ENCODE assay signal across 9 mouse cellular contexts in genomic region chr1:171006905-171007304, GRCm38 (mm10). TPM values are rescaled to one million over a fixed set of nuclear protein-coding genes. Genes with fewer than 3 reads are reported as not detected.
DNase-seq lines count a peak whose midpoint lies in the region; ATAC-seq and TF ChIP-seq lines count a peak whose summit lies in the region.
"Had no signal": no experiment of that assay in that cellular context is flagged by ENCODE, and none has a peak within 500 bp of the region (broad histone marks: within the 10 kb centered on the region; RNA-seq: fewer than 3 reads in every experiment).

No protein-coding gene starts in this region.

- H3K9me3 ChIP-seq in liver, embryonic 12.5 days (replicated peaks), result no peaks in the 10 kb centered on the region
- H3K9me3 ChIP-seq in ES-Bruce4 (replicated peaks; ENCODE audit: control insufficient read depth, insufficient read depth, low read length, poor library complexity, severe bottlenecking), result peaks cover 8% of the 10 kb centered on the region

- no peak overlapping the region for H3K27ac ChIP-seq in liver, embryonic 12.5 days
- H3K27ac ChIP-seq in ES-Bruce4 (ENCODE audit: insufficient read depth, low read length), result no peak overlapping the region
- H3K27ac ChIP-seq: hindbrain, embryonic 14.5 days had no signal

- TF ChIP-seq CTCF in ES-Bruce4 (IDR thresholded peaks at IDR 0.05; ENCODE audit: low read depth, low read length), result peak; percentile 71

- no peaks in the 10 kb centered on the region for H3K4me1 ChIP-seq in liver, embryonic 12.5 days
- H3K4me1 ChIP-seq in ES-Bruce4 (ENCODE audit: control insufficient read depth, insufficient read depth, low read length), result no peaks in the 10 kb centered on the region

- no peaks in the 10 kb centered on the region for H3K27me3 ChIP-seq in liver, embryonic 12.5 days (replicated peaks)
- no peaks in the 10 kb centered on the region for H3K27me3 ChIP-seq in ES-Bruce4 (ENCODE audit: control insufficient read depth, insufficient read depth, low read length, poor library complexity, severe bottlenecking)

- H3K4me3 ChIP-seq in liver, embryonic 12.5 days, result no peak overlapping the region
- no peak overlapping the region for H3K4me3 ChIP-seq in ES-Bruce4 (ENCODE audit: low read depth, low read length)

- H3K4me2 ChIP-seq in liver, embryonic 12.5 days, result no peak overlapping the region
- H3K4me2 ChIP-seq: hindbrain, embryonic 14.5 days had no signal

- no peak for TF ChIP-seq EP300 in ES-Bruce4 (IDR thresholded peaks at IDR 0.05; ENCODE audit: insufficient read depth, low read depth, low read length)

- DNase-seq in liver, result peak; percentile 35
- peak; percentile 75 for DNase-seq in ZHBTc4 (ENCODE audit: low read depth, low spot score)
- peak; percentile 9 for DNase-seq in mesoderm, embryonic 11.5 days (ENCODE audit: low read depth, low spot score)
- no peak for DNase-seq in cerebellum, postnatal 36 days
- no peak for DNase-seq in cerebellum, adult 11-12 months
- DNase-seq: adrenal gland, postnatal 25 days had no signal

- H3K36me3 ChIP-seq in liver, embryonic 12.5 days, result no peaks in the 10 kb centered on the region
- H3K36me3 ChIP-seq in ES-Bruce4 (ENCODE audit: control insufficient read depth, insufficient read depth, low read length, poor library complexity, severe bottlenecking), result no peaks in the 10 kb centered on the region

- no peak for ATAC-seq in liver, embryonic 12.5 days

- WGBS in liver, embryonic 12.5 days (ENCODE audit: insufficient replicate concordance), result 68% methylated on average over 2 of the region's 2 CpGs

- TF ChIP-seq POLR2A in ES-Bruce4 (IDR thresholded peaks at IDR 0.05; ENCODE audit: insufficient read depth, low read length), result no peak

- no peak overlapping the region for H3K9ac ChIP-seq in liver, embryonic 12.5 days
- H3K9ac ChIP-seq in ES-Bruce4 (ENCODE audit: low read depth, poor library complexity, severe bottlenecking), result no peak overlapping the region
- H3K9ac ChIP-seq: hindbrain, embryonic 14.5 days had no signal

RNA-seq across cellular contexts. Expression of gene Fcgr4, which starts 11.8 kb away (rescaled TPM):
- 1.3 and 2.0 TPM in 2 replicates for polyA plus RNA-seq in liver, embryonic 12.5 days (2016; fragmentation: Nextera tagmentation; extraction: Ambion mirVana)
- polyA plus RNA-seq in ES-Bruce4 (2011; ENCODE audit: insufficient read depth, insufficient read length, low read depth, missing spikeins), result not detected in 2 replicates

RNA-seq across cellular contexts. Expression of gene Fcgr2b, which starts 30.6 kb away (rescaled TPM):
- 1.7 and 1.9 TPM in 2 replicates for polyA plus RNA-seq in liver, embryonic 12.5 days (2016; fragmentation: Nextera tagmentation; extraction: Ambion mirVana)
- polyA plus RNA-seq in ES-Bruce4 (2011; ENCODE audit: insufficient read depth, insufficient read length, low read depth, missing spikeins), result not detected in 2 replicates

RNA-seq across cellular contexts. Expression of gene Fcgr3, which starts 57.8 kb away (rescaled TPM):
- polyA plus RNA-seq in liver, embryonic 12.5 days (2016; fragmentation: Nextera tagmentation; extraction: Ambion mirVana), result 16.1 and 17.0 TPM in 2 replicates
- 0.78 and 0.87 TPM in 2 replicates for polyA plus RNA-seq in ES-Bruce4 (2011; ENCODE audit: insufficient read depth, insufficient read length, low read depth, missing spikeins)

Comparison
In these comparisons a context has a peak if more than half of its experiments do, and no peak if none do; other contexts are left out.
1. DNase-seq: peak in liver (single experiment), ZHBTc4 (single experiment) and mesoderm, embryonic 11.5 days (single experiment); none in cerebellum, postnatal 36 days (0 of 2) and cerebellum, adult 11-12 months (single experiment).